Mouse (Mus musculus) heart, embryonic 15.5 days (tissue): ENCODE results near the gene Rnf11. TPM values are rescaled to one million over a fixed set of nuclear protein-coding genes. Genes with fewer than 3 reads are reported as not detected.

Source experiments
- ATAC-seq: fragments of 200-750 bp; cut with Nextera tagmentation; replicated peaks from 2 replicates; pipeline ENCODE4 v1.8.0; 2017; ENCODE audit warnings: low read depth, moderate TSS enrichment; ENCODE audit not compliant: insufficient number of reproducible peaks, insufficient read depth, low FRiP score
- H3K27ac ChIP-seq: fragments of 300-500 bp; sonication (generic); 2 replicates; pipeline ENCODE4 v1.5.1; 2015; ENCODE audit warnings: mild to moderate bottlenecking, inconsistent platforms
- H3K27me3 ChIP-seq: fragments of 300-500 bp; sonication (generic); 2 replicates; pipeline ENCODE4 v1.6.1; 2015; ENCODE audit warnings: inconsistent platforms
- H3K36me3 ChIP-seq: fragments of 300-500 bp; sonication (generic); 2 replicates; pipeline ENCODE4 v1.6.1; 2015; ENCODE audit warnings: mild to moderate bottlenecking, inconsistent platforms
- H3K4me1 ChIP-seq: fragments of 300-500 bp; sonication (generic); replicated peaks from 2 replicates; pipeline ENCODE4 v1.6.1; 2015; ENCODE audit warnings: inconsistent platforms
- H3K4me2 ChIP-seq: fragments of 300-500 bp; sonication (generic); 2 replicates; pipeline ENCODE4 v1.6.1; 2015; ENCODE audit warnings: inconsistent platforms, mild to moderate bottlenecking, moderate library complexity
- H3K4me3 ChIP-seq: fragments of 300-500 bp; sonication (generic); 2 replicates; pipeline ENCODE4 v1.5.1; 2015; ENCODE audit warnings: mild to moderate bottlenecking, inconsistent platforms
- H3K9ac ChIP-seq: fragments of 300-500 bp; sonication (generic); 2 replicates; pipeline ENCODE4 v1.6.1; 2015; ENCODE audit warnings: mild to moderate bottlenecking, inconsistent platforms
- H3K9me3 ChIP-seq: fragments of 300-500 bp; sonication (generic); replicated peaks from 2 replicates; pipeline ENCODE4 v1.6.1; 2016; ENCODE audit warnings: inconsistent platforms
- WGBS: fragments of 180-500 bp; shearing (Covaris S2); methylation state at CpG from one replicate; pipeline ENCODE4 v1.1.7; 2015; ENCODE audit warnings: mixed read lengths; 5-methylcytosine and 5-hydroxymethylcytosine counted together
- polyA plus RNA-seq: library from polyadenylated mRNA; unstranded; fragments of >200 nt; fragmentation: Nextera tagmentation; extraction: Ambion mirVana; gene quantifications from 2 replicates; pipeline ENCODE4 v1.2.1, GENCODE M21; 2015

The Rnf11 gene
- polyA plus RNA-seq, 1 experiment from 2014 or later = 48.0 TPM

GRCm38 (mm10) chr4:109475577-109476553 is 8.7 kb downstream of the Rnf11 start:
- no peaks in the 10 kb centered on the region for H3K9me3 ChIP-seq
- WGBS = under 1% methylated on average over 65 of the region's 68 CpGs
- H3K4me3 ChIP-seq = peak overlapping the region; percentile 94
- peaks cover 16% of the 10 kb centered on the region for H3K4me1 ChIP-seq
- H3K4me2 ChIP-seq = peak overlapping the region; percentile 67
- 0 out of 2 replicates have a peak, but pooled peaks cover 6% of the 10 kb centered on the region for H3K36me3 ChIP-seq
- peak overlapping the region; percentile 96 for H3K9ac ChIP-seq
- H3K27me3 ChIP-seq = no peaks in the 10 kb centered on the region
- peak overlapping the region; percentile 96 for H3K27ac ChIP-seq
- ATAC-seq = peak; percentile 76

- Histone ChIP-seq H3K4me2 (peak overlapping the region; percentile 67), H3K36me3 (0 out of 2 replicates have a peak, but pooled peaks cover 6% of the 10 kb centered on the region), H3K9ac (0 out of 2 replicates have a peak overlapping the region, but pooled peaks have one; percentile 41), H3K27ac (0 out of 2 replicates have a peak overlapping the region, but pooled peaks have one; percentile 96), H3K27me3 (no peaks in the 10 kb centered on the region), H3K4me1 (peaks cover 20% of the 10 kb centered on the region), H3K4me3 (peak overlapping the region; percentile 94), H3K9me3 (no peaks in the 10 kb centered on the region)
- 47% methylated on average over 2 of the region's 2 CpGs for WGBS
- ATAC-seq = no peak
These were observed 9.4 kb downstream of the Rnf11 start for GRCm38 (mm10) chr4:109475078-109475477.

- Histone ChIP-seq H3K4me3 (no peak overlapping the region), H3K4me1 (peaks cover 20% of the 10 kb centered on the region), H3K4me2 (no peak overlapping the region), H3K9me3 (no peaks in the 10 kb centered on the region), H3K36me3 (0 out of 2 replicates have a peak, but pooled peaks cover 6% of the 10 kb centered on the region), H3K27me3 (no peaks in the 10 kb centered on the region), H3K9ac (no peak overlapping the region), H3K27ac (no peak overlapping the region)
- 91% methylated on average over 3 of the region's 3 CpGs for WGBS
- ATAC-seq = no peak
These were observed 12.0 kb downstream of the Rnf11 start for GRCm38 (mm10) chr4:109472566-109472965.

GRCm38 (mm10) chr4:109471606-109472005 is 12.9 kb downstream of the Rnf11 start:
- Histone ChIP-seq H3K9ac (no peak overlapping the region), H3K27me3 (no peaks in the 10 kb centered on the region), H3K4me1 (peaks cover 17% of the 10 kb centered on the region), H3K27ac (no peak overlapping the region), H3K9me3 (no peaks in the 10 kb centered on the region), H3K36me3 (0 out of 2 replicates have a peak, but pooled peaks cover 6% of the 10 kb centered on the region), H3K4me3 (no peak overlapping the region), H3K4me2 (no peak overlapping the region)
- no peak for ATAC-seq

GRCm38 (mm10) chr4:109467687-109468086 is 16.8 kb downstream of the Rnf11 start:
- no peak for ATAC-seq
- no peak overlapping the region for H3K4me3 ChIP-seq
- peaks cover 9% of the 10 kb centered on the region; the same call in 1 of the 2 replicates for H3K4me1 ChIP-seq
- H3K27me3 ChIP-seq = no peaks in the 10 kb centered on the region
- H3K9me3 ChIP-seq = no peaks in the 10 kb centered on the region
- H3K36me3 ChIP-seq = 0 out of 2 replicates have a peak, but pooled peaks cover 5% of the 10 kb centered on the region
- H3K27ac ChIP-seq = no peak overlapping the region
- H3K4me2 ChIP-seq = no peak overlapping the region
- H3K9ac ChIP-seq = no peak overlapping the region

- H3K27ac ChIP-seq = no peak overlapping the region; the same call in 1 of the 2 replicates
- no peaks in the 10 kb centered on the region for H3K27me3 ChIP-seq
- H3K9ac ChIP-seq = no peak overlapping the region
- H3K36me3 ChIP-seq = no peaks in the 10 kb centered on the region
- H3K4me3 ChIP-seq = no peak overlapping the region
- H3K4me1 ChIP-seq = peaks cover 18% of the 10 kb centered on the region
- H3K9me3 ChIP-seq = no peaks in the 10 kb centered on the region
- ATAC-seq = no peak
- no peak overlapping the region for H3K4me2 ChIP-seq
These were observed 20.6 kb downstream of the Rnf11 start for GRCm38 (mm10) chr4:109463892-109464291.

- no peaks in the 10 kb centered on the region for H3K27me3 ChIP-seq
- peak overlapping the region; percentile 91 for H3K27ac ChIP-seq
- no peak overlapping the region for H3K4me3 ChIP-seq
- H3K36me3 ChIP-seq = peaks cover 2% of the 10 kb centered on the region; the same call in 1 of the 2 replicates
- WGBS = 25% methylated on average over 3 of the region's 3 CpGs
- H3K4me2 ChIP-seq = peak overlapping the region; percentile 24
- no peaks in the 10 kb centered on the region for H3K9me3 ChIP-seq
- no peak overlapping the region for H3K9ac ChIP-seq
- ATAC-seq = peak; percentile 90
- peaks cover 18% of the 10 kb centered on the region for H3K4me1 ChIP-seq
These were observed 23.9 kb downstream of the Rnf11 start for GRCm38 (mm10) chr4:109460421-109461179.

GRCm38 (mm10) chr4:109456821-109457220 is 27.7 kb downstream of the Rnf11 start:
- 85% methylated on average over 6 of the region's 6 CpGs for WGBS
- Histone ChIP-seq H3K4me2 (no peak overlapping the region), H3K4me1 (peaks cover 18% of the 10 kb centered on the region)

GRCm38 (mm10) chr4:109448531-109448930 is 36.0 kb downstream of the Rnf11 start:
- no peak for ATAC-seq
- H3K4me2 ChIP-seq = no peak overlapping the region
- 95% methylated on average over 2 of the region's 2 CpGs for WGBS

More at GRCm38 (mm10) chr4:109456821-109457220, 27.7 kb downstream of the Rnf11 start:
- Histone ChIP-seq H3K27me3 (no peaks in the 10 kb centered on the region), H3K9ac (no peak overlapping the region), H3K9me3 (no peaks in the 10 kb centered on the region), H3K27ac (no peak overlapping the region), H3K36me3 (peaks cover 16% of the 10 kb centered on the region), H3K4me3 (no peak overlapping the region)
- no peak for ATAC-seq

GRCm38 (mm10) chr4:109445956-109446355 is 38.6 kb downstream of the Rnf11 start:
- Histone ChIP-seq H3K4me1 (peaks cover 50% of the 10 kb centered on the region), H3K4me2 (no peak overlapping the region), H3K9me3 (no peaks in the 10 kb centered on the region), H3K27me3 (no peaks in the 10 kb centered on the region), H3K4me3 (no peak overlapping the region), H3K9ac (no peak overlapping the region), H3K36me3 (no peaks in the 10 kb centered on the region; the same call in 1 of the 2 replicates), H3K27ac (peak overlapping the region; percentile 71)
- 38% methylated on average over 1 of the region's 1 CpGs for WGBS
- ATAC-seq = no peak

More at GRCm38 (mm10) chr4:109448531-109448930, 36.0 kb downstream of the Rnf11 start:
- Histone ChIP-seq H3K4me3 (no peak overlapping the region), H3K36me3 (peaks cover 9% of the 10 kb centered on the region; the same call in 1 of the 2 replicates), H3K27me3 (no peaks in the 10 kb centered on the region), H3K27ac (0 out of 2 replicates have a peak overlapping the region, but pooled peaks have one; percentile 36), H3K4me1 (peaks cover 34% of the 10 kb centered on the region), H3K9me3 (no peaks in the 10 kb centered on the region), H3K9ac (no peak overlapping the region)

GRCm38 (mm10) chr4:109445397-109445796 is 39.1 kb downstream of the Rnf11 start:
- peak overlapping the region; percentile 71 for H3K27ac ChIP-seq
- H3K4me2 ChIP-seq = no peak overlapping the region
- no peaks in the 10 kb centered on the region for H3K27me3 ChIP-seq
- H3K4me3 ChIP-seq = no peak overlapping the region
- H3K9ac ChIP-seq = no peak overlapping the region
- 32% methylated on average over 2 of the region's 2 CpGs for WGBS
- peak; percentile 69; the same call in 1 of the 2 replicates for ATAC-seq
- no peaks in the 10 kb centered on the region; the same call in 1 of the 2 replicates for H3K36me3 ChIP-seq
- no peaks in the 10 kb centered on the region for H3K9me3 ChIP-seq
- peaks cover 51% of the 10 kb centered on the region for H3K4me1 ChIP-seq
